Mouse (Mus musculus) heart, postnatal 0 days (tissue): ENCODE measurements around the gene Unk.

Experiments used
- CTCF ChIP-seq: IDR thresholded peaks from 2 replicates; pipeline ENCODE4 v1.5.1; 2016; ENCODE audit warnings: antibody characterized with exemption, control low read depth, low read depth
- EP300 ChIP-seq: IDR thresholded peaks from 2 replicates; pipeline ENCODE4 v1.6.1; 2016; ENCODE audit warnings: antibody characterized with exemption, low read depth

DNA sequence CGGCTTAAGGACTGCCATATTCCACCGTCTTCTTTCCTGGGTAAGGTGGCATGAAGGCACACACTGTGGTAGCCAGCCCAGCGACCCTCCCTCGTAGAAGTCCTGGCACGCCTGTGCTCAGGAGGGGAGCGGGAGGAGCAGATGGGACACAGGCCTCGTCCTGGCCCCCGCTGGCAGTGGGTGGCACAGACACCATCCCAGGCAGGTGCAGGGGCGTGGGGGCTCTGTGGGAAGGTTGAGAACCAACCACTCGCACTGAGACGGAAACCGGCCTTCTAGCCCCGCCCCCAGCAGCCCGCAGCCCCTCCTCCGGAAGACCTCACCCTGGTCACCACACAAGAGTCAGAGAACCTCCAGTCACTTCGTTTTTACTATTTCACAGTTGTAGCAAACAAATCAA, 48.1 kb downstream of the Unk start:
- TF ChIP-seq CTCF: no peak
- TF ChIP-seq EP300: no peak
